Mouse (Mus musculus) ovary, postnatal 14 days (tissue): ENCODE measurements around the gene Fndc3b.
A peak's percentile ranks its signal among the peaks of the same experiment; 100 is the strongest.

Experiments
- DNase-seq: peaks from one replicate; pipeline ENCODE4 v3.0.0; 2022; ENCODE audit warnings: low spot score

The Fndc3b gene

GRCm38 (mm10) chr3:27709096-27709905 is 1.8 kb downstream of the Fndc3b start:
- DNase-seq: no peak

GRCm38 (mm10) chr3:27708581-27708980 is 2.5 kb downstream of the Fndc3b start:
- DNase-seq: no peak

- no peak for DNase-seq
These were observed 5.3 kb downstream of the Fndc3b start for GRCm38 (mm10) chr3:27705761-27706160.

- no peak for DNase-seq
These were observed 6.1 kb downstream of the Fndc3b start for GRCm38 (mm10) chr3:27705056-27705455.

- no peak for DNase-seq
These were observed 6.5 kb downstream of the Fndc3b start for GRCm38 (mm10) chr3:27704641-27705040.

GRCm38 (mm10) chr3:27703531-27703930 is 7.6 kb downstream of the Fndc3b start:
- no peak for DNase-seq

- DNase-seq: no peak
These were observed 8.0 kb downstream of the Fndc3b start for GRCm38 (mm10) chr3:27703081-27703480.

- no peak for DNase-seq
These were observed 12.4 kb downstream of the Fndc3b start for GRCm38 (mm10) chr3:27698671-27699070.

GRCm38 (mm10) chr3:27696449-27696797 is 14.7 kb downstream of the Fndc3b start:
- DNase-seq: no peak

GRCm38 (mm10) chr3:27695612-27696448 is 15.3 kb downstream of the Fndc3b start:
- DNase-seq: no peak

GRCm38 (mm10) chr3:27694586-27694985 is 16.5 kb downstream of the Fndc3b start:
- DNase-seq: no peak

GRCm38 (mm10) chr3:27694111-27694510 is 17.0 kb downstream of the Fndc3b start:
- no peak for DNase-seq

GRCm38 (mm10) chr3:27691486-27692160 is 19.5 kb downstream of the Fndc3b start:
- no peak for DNase-seq

- DNase-seq: peak; percentile 63
These were observed 21.1 kb downstream of the Fndc3b start for GRCm38 (mm10) chr3:27690030-27690429.

GRCm38 (mm10) chr3:27689149-27689865 is 21.8 kb downstream of the Fndc3b start:
- DNase-seq: no peak

GRCm38 (mm10) chr3:27686732-27687491 is 24.2 kb downstream of the Fndc3b start:
- DNase-seq: no peak

- DNase-seq: no peak
These were observed 25.4 kb downstream of the Fndc3b start for GRCm38 (mm10) chr3:27685650-27686208.

- DNase-seq: no peak
These were observed 26.0 kb downstream of the Fndc3b start for GRCm38 (mm10) chr3:27685134-27685533.

GRCm38 (mm10) chr3:27683374-27683773 is 27.7 kb downstream of the Fndc3b start:
- DNase-seq: no peak

GRCm38 (mm10) chr3:27677574-27677973 is 33.5 kb downstream of the Fndc3b start:
- no peak for DNase-seq

- no peak for DNase-seq
These were observed 37.4 kb downstream of the Fndc3b start for GRCm38 (mm10) chr3:27673660-27674059.
